ENCODE assay signal across 8 mouse cellular contexts in the genomic region with DNA sequence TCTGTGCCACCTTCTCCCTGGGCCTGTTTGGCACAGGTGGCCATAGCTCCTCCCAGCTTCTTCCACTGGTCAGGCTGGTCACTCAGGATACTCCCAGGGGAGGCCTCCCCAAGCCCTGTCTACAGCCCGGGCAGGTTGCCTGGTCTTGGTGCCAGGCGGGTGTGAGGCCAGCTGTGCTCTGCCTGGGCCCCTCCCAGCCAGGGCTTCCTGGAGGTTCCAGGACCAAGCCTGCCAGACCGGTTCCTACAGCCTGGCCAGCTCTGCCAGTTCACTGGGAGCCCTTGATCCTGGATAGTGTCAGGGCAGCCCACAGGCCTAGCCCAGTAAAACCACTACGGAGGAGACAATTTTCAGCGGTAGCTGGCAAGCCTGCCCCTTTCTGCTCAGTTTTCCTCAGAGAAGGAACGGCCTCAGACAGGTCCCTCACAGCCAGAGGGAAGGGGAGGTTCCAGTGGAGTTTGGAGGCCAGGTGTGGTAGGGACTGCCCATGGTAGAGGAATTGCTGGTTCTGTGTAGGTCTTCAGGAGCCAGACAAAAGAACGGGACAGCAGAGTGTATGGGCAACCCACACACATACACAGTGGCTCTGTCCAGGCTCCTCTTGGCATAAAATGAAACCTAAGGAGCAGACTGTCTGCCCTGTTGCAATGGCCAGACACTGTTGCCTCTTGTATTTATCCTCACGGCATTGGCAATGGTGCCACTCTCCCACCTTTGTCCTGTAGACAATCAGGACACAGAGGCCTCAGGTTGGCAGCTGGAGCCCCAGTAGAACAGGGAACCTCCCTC.
DNase-seq lines count a peak whose midpoint lies in the region; ATAC-seq lines count a peak whose summit lies in the region.

No protein-coding gene starts in this region.

- no peak overlapping the region for H3K27ac ChIP-seq in embryonic facial prominence, embryonic 11.5 days (replicated peaks; ENCODE audit: low read depth, low read length)
- H3K27ac ChIP-seq in neural tube, embryonic 15.5 days (replicated peaks) = no peak overlapping the region

- DNase-seq in adrenal gland, postnatal 10 days = peak; percentile 86
- no peak for DNase-seq in adrenal gland, postnatal 4 days (ENCODE audit: low spot score in 2 of 2)
- DNase-seq in embryonic facial prominence, embryonic 11.5 days (ENCODE audit: low spot score) = peak; percentile 44
- peak; percentile 76 for DNase-seq in heart, postnatal 4 days
- DNase-seq in lung, adult 18-20 months = peak; percentile 94 to 96
- DNase-seq in urinary bladder, postnatal 25 days (ENCODE audit: low spot score) = peak; percentile 83
- no peak for DNase-seq in layer of hippocampus, postnatal 36 days

- no peak overlapping the region for H3K4me2 ChIP-seq in embryonic facial prominence, embryonic 11.5 days (ENCODE audit: low read depth, low read length)
- H3K4me2 ChIP-seq in neural tube, embryonic 15.5 days = no peak overlapping the region

- H3K9me3 ChIP-seq in embryonic facial prominence, embryonic 11.5 days (replicated peaks; ENCODE audit: control insufficient read depth, low read length) = no peaks in the 10 kb centered on the region
- H3K9me3 ChIP-seq in neural tube, embryonic 15.5 days (replicated peaks) = no peaks in the 10 kb centered on the region

- H3K36me3 ChIP-seq in embryonic facial prominence, embryonic 11.5 days (replicated peaks; ENCODE audit: control insufficient read depth, insufficient read depth, low read depth, low read length) = no peaks in the 10 kb centered on the region
- no peaks in the 10 kb centered on the region for H3K36me3 ChIP-seq in neural tube, embryonic 15.5 days

- H3K4me3 ChIP-seq in embryonic facial prominence, embryonic 11.5 days (ENCODE audit: low read depth, low read length) = no peak overlapping the region
- H3K4me3 ChIP-seq in neural tube, embryonic 15.5 days (replicated peaks) = no peak overlapping the region

- H3K4me1 ChIP-seq in embryonic facial prominence, embryonic 11.5 days (ENCODE audit: control insufficient read depth, insufficient read depth, low read length) = peaks cover 22% of the 10 kb centered on the region
- H3K4me1 ChIP-seq in neural tube, embryonic 15.5 days = peaks cover 43% of the 10 kb centered on the region

- H3K27me3 ChIP-seq in embryonic facial prominence, embryonic 11.5 days (ENCODE audit: control insufficient read depth, insufficient read depth, low read length) = no peaks in the 10 kb centered on the region; the same call in 1 of the 2 replicates
- no peaks in the 10 kb centered on the region for H3K27me3 ChIP-seq in neural tube, embryonic 15.5 days (replicated peaks)

- no peak overlapping the region for H3K9ac ChIP-seq in embryonic facial prominence, embryonic 11.5 days (replicated peaks; ENCODE audit: low read length)
- no peak overlapping the region for H3K9ac ChIP-seq in neural tube, embryonic 15.5 days (replicated peaks)

- 69% methylated on average over 8 of the region's 8 CpGs for WGBS in embryonic facial prominence, embryonic 11.5 days
- WGBS in neural tube, embryonic 15.5 days = 72% methylated on average over 8 of the region's 8 CpGs

- ATAC-seq in embryonic facial prominence, embryonic 11.5 days (replicated peaks; ENCODE audit: insufficient number of reproducible peaks, low FRiP score, low TSS enrichment, low read depth) = no peak
- no peak for ATAC-seq in neural tube, embryonic 15.5 days (ENCODE audit: low FRiP score)

Comparison
In these comparisons a context has a peak if more than half of its experiments do, and no peak if none do; other contexts are left out.
1. DNase-seq: peak in adrenal gland, postnatal 10 days (single experiment), embryonic facial prominence, embryonic 11.5 days (single experiment), heart, postnatal 4 days (single experiment), lung, adult 18-20 months (2 of 2) and urinary bladder, postnatal 25 days (single experiment); none in adrenal gland, postnatal 4 days (0 of 2) and layer of hippocampus, postnatal 36 days (0 of 2).